Mouse (Mus musculus): ENCODE measurements around the gene Rxra. TPM values are rescaled to one million over a fixed set of nuclear protein-coding genes. Genes with fewer than 3 reads are reported as not detected.

Gene Rxra
- 14.0 and 20.5 TPM in 2 replicates for polyA plus RNA-seq (2012; rRNA removed)

GRCm38 (mm10) chr2:27676106-27676477 is at the start of gene Rxra:
Gene Rxra (plus strand): TSS chr2:27676440.

Other genes starting within 250 kb of the Rxra start
- 49.1 and 51.1 TPM in 2 replicates for gene Vav2, start 249.4 kb upstream of the Rxra start, polyA plus RNA-seq (2012; rRNA removed)
- 28.3 and 29.6 TPM in 2 replicates for gene Brd3os, start 234.1 kb upstream of the Rxra start, polyA plus RNA-seq (2012; rRNA removed)
- 69.1 and 73.2 TPM in 2 replicates for gene Brd3, start 168.8 kb upstream of the Rxra start, polyA plus RNA-seq (2012; rRNA removed)
- 58.0 and 60.7 TPM in 2 replicates for gene Wdr5, start 161.3 kb upstream of the Rxra start, polyA plus RNA-seq (2012; rRNA removed)
- gene Col5a1, start 210.0 kb downstream of the Rxra start, polyA plus RNA-seq (2012; rRNA removed): 21.5 and 70.8 TPM in 2 replicates